Mouse (Mus musculus) kidney, postnatal 36 days (tissue): ENCODE data around the gene Txn2.

ENCODE experiments used
- DNase-seq, 2 experiments: peaks; one replicate each; pipeline ENCODE4 v3.0.0; 2021 to 2022; ENCODE audit warnings: mixed read lengths in 2 of 2

Gene Txn2

GRCm38 (mm10) chr15:77928673-77929331, at the start of gene Txn2:
TSS of gene Txn2 (minus strand) at chr15:77929006.
- DNase-seq: peak; percentile 95 to 99

- no peak for DNase-seq
These were observed 48.9 kb upstream of the Txn2 start for GRCm38 (mm10) chr15:77977663-77978062.

- no peak for DNase-seq
These were observed 45.5 kb upstream of the Txn2 start for GRCm38 (mm10) chr15:77974165-77974841.

- DNase-seq: peak; percentile 98
These were observed 41.9 kb upstream of the Txn2 start, which contains the start of gene Eif3d for GRCm38 (mm10) chr15:77970470-77971292. TSS of gene Eif3d (minus strand) at chr15:77970813.

- no peak for DNase-seq
These were observed 41.2 kb upstream of the Txn2 start for GRCm38 (mm10) chr15:77969940-77970469.

- no peak for DNase-seq
These were observed 36.3 kb upstream of the Txn2 start for GRCm38 (mm10) chr15:77965117-77965528.

GRCm38 (mm10) chr15:77962447-77962846, 33.6 kb upstream of the Txn2 start:
- no peak for DNase-seq

GRCm38 (mm10) chr15:77960693-77961092, 31.9 kb upstream of the Txn2 start:
- no peak for DNase-seq

GRCm38 (mm10) chr15:77958071-77958470, 29.3 kb upstream of the Txn2 start:
- no peak for DNase-seq

GRCm38 (mm10) chr15:77957625-77958024, 28.8 kb upstream of the Txn2 start:
- DNase-seq: no peak

- DNase-seq: peak; percentile 81 to 91
These were observed 27.6 kb upstream of the Txn2 start, which contains the start of gene Foxred2 for GRCm38 (mm10) chr15:77956404-77956901. TSS of gene Foxred2 (minus strand) at chr15:77956722.

- peak in 1 of 2 experiments; percentile 25 for DNase-seq
These were observed 26.9 kb upstream of the Txn2 start for GRCm38 (mm10) chr15:77955440-77956403.

- no peak for DNase-seq
These were observed 25.6 kb upstream of the Txn2 start for GRCm38 (mm10) chr15:77954362-77954761.

- DNase-seq: no peak
These were observed 24.1 kb upstream of the Txn2 start for GRCm38 (mm10) chr15:77952921-77953320.

- peak; percentile 86 for DNase-seq
These were observed 20.3 kb upstream of the Txn2 start for GRCm38 (mm10) chr15:77949061-77949460.

GRCm38 (mm10) chr15:77945711-77946110, 16.9 kb upstream of the Txn2 start:
- DNase-seq: peak; percentile 14 to 32

GRCm38 (mm10) chr15:77941563-77941962, 12.8 kb upstream of the Txn2 start:
- no peak for DNase-seq

- peak in 1 of 2 experiments; percentile 24 for DNase-seq
These were observed 9.7 kb upstream of the Txn2 start for GRCm38 (mm10) chr15:77938516-77938915.

GRCm38 (mm10) chr15:77935673-77936375, 7.0 kb upstream of the Txn2 start:
- DNase-seq: no peak

- DNase-seq: no peak
These were observed 6.2 kb upstream of the Txn2 start for GRCm38 (mm10) chr15:77934968-77935367.

GRCm38 (mm10) chr15:77934326-77934725, 5.5 kb upstream of the Txn2 start:
- DNase-seq: peak; percentile 81
